Mouse (Mus musculus) kidney, postnatal 36 days (tissue): ENCODE data around the gene Sit1.

Source experiments
- DNase-seq, 2 experiments: peaks; one replicate each; pipeline ENCODE4 v3.0.0; 2021 to 2022; ENCODE audit warnings: mixed read lengths in 2 of 2

The Sit1 gene

DNA sequence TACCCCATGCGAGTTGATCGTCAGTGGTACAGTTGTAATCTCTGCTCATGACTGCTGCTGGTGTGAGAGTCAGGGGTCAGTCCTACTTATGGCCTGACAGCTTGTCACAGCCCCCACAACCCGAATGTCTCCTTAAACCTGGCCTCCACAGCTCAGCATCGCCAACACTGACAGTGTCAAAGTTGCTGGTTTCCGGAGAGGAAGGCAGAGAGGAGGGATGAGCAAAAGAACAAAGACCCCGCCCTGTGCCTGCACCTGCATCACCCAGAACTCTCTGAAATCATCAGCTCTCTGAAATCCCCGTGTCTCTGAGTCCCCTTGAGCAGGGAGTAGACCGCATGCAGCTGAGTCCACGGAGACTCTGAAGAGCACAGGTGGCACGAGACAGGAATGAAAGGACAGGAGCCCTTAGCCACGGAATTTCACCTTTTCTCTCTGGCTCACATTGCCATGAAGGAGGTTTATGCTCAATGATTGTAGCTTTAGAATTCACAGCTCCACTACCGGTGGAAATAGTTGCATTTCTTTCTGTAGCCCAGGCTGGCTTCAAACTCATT is at the start of gene Sit1:
TSS of gene Sit1 (minus strand) at position 200 of the 557 bp plus-strand sequence.
- DNase-seq, result no peak

DNA sequence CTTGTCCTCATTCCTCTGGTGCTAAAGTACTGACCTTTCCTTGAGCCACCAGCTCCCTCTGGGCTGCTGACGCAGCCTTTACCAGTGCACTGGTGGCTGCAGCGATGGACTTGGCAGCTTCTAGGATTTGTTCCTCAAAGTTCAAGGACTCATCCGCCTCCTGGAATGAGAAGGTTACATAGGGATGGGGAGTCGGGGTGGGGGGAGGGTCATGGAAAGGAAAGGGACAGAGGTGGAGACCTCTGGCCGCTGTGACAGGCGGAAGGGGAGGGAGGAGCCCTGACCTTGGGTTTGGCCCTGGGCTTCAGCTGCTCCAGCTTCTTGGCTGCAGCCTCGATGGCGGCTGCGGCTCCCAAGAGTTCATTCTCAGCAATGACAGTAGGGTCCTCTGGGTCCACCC is 49.7 kb upstream of the Sit1 start:
- DNase-seq, result peak; percentile 55 to 56

DNA sequence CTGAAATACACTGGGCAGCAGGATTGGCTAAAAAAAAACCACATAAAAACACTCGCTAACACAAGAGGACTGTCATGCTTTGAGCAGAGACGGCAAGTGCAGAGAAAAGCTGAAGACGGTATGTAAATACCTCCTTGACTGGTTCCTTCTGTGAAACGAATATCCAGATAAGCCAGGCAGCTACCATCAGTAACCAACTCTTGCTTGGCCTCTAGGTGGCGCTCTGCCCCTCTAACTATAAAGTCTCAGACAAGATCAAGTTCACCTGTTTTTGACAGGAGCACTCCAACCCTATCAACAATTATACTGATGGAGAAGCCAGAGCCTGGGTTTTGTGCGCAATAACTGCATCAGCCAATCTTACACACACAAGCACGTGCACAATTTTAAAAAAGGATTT is 47.0 kb upstream of the Sit1 start:
- DNase-seq, result peak; percentile 81 to 92

DNA sequence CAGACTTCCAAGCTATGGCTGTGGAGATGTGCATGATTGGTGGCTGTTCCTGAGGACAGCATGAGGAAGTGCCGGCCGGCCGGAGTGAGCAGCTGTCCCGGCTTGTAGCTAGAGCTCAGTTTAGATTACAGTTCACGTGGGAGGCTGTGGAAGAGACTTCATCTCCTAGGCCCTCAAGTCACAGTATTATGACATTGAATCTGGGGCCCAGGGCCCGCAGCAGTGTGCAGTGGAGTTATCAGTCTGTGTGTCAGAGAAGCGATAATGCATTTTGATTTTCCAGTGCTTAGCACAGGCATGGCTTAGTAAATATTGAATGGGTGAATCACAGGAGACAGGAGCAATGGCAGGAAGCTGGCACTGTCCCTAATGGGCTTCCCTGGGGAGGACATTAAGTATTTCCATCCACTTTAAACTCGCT is 46.6 kb upstream of the Sit1 start:
- DNase-seq, result peak in 1 of 2 experiments; percentile 48

DNA sequence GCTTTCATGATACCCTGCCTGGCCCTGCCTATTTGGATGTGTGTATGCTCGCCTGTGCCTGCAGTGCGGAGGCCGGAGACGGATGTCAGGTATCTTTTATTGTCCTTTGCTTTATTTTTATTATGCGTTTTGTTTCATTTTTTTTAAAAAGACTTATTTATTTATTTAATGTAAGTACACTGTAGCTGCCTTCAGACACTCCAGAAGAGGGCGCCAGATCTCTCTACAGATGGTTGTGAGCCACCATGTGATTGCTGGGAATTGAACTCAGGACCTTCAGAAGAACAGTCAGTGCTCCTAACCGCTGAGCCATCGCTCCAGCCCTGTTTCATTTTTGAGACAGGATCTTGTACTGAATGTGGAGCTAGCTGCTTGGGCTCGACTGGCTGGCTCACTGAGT is 45.0 kb upstream of the Sit1 start:
- peak in 1 of 2 experiments; percentile 52 for DNase-seq

DNA sequence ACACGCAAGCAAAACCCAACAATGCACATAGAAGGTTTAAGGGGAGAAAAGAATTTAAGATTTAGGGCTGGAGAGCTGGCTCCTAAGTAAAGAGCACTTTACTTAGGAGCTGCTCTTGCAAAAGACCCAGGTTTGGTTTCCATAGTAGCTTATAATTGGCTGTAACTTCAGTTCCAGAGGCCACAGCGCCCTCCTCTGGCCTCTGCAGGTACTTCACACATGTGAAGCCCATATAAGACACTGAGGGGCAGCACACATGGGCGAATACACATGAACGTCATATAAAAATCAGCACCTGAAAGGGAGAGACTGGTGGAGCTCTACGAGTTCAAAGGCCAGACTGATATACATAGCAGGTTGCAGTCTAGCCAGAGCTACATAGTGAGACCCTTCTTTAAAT is 44.3 kb upstream of the Sit1 start:
- peak in 1 of 2 experiments; percentile 50 for DNase-seq

DNA sequence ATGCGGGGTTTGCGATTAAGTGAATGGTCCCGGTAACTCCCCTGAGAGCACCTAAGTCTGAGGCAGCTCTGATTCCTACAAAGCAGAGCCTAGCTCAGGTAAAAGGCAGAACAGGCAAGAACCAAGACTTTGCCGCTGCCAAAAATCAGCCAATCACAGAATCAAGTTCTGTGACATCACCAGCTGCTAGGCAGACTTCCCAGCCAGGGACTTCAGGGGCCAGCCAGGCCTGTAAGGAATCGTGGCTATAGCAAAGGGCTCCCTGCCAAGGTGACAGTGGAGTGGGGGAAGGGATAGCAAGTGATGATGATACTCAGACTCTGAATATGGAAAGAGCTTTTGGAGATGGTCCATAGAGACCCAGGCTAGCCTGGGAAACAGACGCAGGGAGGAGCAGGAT is 36.4 kb upstream of the Sit1 start:
- peak; percentile 88 to 94 for DNase-seq

DNA sequence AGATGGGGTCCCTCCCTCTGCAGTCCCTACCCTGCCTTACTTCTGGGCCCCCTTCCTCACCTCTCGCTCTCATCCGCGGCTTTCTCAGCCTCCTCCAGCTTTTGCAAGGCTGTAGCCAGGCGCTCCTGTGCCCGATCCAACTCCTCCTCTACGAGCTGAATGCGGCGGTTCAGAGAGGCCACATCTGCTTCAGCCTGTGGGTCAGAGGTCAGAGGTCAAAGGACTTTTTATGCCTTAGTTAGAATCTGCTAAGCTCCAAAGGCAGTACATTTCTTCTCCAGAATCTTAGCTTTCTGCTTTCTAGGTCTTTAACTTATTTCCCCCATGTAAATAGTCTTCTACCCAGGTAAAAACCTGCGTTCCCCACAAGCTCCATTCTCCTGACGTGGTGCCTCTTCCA is 36.0 kb upstream of the Sit1 start:
- no peak for DNase-seq

DNA sequence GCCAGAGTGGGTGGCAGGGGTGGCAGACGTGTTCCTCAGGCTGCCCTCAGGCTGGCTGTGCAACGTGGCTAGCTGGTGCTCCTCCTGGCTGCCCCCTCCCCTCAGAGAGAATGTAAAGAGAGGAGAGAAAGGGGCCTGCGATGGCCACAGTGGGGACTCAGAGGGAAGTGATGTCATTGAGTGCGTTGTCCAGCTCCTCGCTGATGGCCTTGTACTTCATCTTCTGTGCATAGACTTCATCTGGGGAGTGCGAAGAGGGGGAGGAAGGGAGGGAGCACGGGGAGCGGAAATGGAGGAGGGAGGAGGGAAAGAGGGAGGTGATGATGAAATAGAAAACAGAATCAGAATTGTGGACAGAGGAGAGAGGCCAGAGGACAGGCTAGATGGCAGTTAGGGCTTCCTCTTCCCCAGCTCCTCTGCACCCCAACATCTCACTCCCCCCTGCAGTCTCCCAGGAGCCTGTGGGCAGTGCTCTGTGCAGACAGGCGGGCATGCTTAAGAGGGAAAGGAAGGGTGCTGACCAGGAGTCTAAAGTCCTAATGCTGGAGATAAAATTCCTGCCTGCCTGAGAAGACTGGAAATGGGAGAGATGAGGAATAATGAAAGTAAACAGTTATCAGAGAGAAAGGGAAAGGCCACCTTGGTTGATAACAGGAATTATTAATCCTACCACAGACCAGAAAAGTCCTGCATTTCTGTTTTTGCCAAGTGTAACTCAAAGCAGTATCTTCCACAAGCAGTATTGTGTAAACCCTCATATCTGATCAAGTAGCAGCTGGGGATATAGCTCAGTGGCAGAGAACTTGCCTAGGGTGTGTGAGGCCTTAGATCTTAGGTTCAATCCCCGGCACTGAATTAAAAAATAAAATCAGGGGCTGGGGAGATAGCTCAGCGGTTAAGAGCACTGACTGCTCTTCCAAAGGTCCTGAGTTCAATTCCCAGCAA is 32.5 kb upstream of the Sit1 start:
- no peak for DNase-seq

DNA sequence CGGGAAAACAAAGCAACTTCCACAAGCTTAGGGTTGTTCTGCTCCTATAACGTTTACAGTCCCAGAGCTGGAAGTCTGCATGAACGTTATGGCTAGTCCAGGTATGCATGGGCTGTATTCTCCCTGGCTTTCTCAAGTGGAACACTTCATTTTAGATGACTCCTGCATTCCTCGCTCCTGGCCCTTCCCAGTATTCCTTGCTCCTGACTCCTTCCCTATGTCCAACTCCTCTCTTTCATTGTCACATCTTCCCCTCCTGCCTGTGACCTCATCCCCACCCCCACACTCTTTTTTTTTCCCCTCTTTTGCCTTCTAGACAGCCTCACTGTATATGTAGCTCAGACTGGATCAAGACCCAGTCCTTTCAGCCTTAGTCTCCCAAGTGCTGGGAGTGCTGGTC is 30.3 kb upstream of the Sit1 start:
- DNase-seq, result no peak

DNA sequence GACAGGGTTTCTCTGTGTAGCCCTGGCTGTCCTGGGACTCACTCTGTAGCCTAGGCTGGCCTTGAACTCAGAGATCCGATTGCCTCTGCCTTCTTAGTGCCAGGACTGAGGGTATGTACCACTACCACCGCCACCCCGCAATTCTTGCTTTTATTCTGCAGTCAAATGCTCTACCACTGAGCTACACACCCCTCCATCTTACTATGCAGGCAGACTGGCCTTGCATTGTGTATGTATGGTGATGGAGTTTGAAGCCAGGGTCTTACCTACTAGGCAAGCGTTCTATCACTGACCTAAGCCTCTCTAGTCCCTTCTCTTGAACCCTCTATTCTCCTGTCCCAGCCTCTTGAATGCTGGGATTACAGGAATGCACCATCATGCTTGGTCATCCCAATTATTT is 29.8 kb upstream of the Sit1 start:
- no peak for DNase-seq

DNA sequence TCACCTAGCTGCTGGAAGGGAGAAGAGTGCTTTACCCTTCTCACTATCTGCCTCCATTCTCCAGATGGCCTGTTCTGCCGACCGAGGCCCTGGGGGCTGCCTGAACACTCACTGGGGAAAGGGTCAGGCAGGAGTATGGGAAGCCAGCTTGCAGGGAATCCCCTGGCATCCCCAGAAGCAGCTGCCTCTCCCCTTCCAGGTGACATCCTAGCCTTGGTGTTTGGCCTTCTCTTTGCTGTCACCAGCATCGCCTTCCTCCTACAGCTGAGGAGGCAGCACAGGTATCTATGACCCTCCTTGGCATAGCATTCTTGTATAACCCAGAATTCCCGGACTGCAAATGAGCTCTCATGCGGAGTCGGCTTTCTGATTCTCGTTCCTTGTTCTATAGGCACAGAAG is 29.1 kb upstream of the Sit1 start:
- DNase-seq, result no peak

DNA sequence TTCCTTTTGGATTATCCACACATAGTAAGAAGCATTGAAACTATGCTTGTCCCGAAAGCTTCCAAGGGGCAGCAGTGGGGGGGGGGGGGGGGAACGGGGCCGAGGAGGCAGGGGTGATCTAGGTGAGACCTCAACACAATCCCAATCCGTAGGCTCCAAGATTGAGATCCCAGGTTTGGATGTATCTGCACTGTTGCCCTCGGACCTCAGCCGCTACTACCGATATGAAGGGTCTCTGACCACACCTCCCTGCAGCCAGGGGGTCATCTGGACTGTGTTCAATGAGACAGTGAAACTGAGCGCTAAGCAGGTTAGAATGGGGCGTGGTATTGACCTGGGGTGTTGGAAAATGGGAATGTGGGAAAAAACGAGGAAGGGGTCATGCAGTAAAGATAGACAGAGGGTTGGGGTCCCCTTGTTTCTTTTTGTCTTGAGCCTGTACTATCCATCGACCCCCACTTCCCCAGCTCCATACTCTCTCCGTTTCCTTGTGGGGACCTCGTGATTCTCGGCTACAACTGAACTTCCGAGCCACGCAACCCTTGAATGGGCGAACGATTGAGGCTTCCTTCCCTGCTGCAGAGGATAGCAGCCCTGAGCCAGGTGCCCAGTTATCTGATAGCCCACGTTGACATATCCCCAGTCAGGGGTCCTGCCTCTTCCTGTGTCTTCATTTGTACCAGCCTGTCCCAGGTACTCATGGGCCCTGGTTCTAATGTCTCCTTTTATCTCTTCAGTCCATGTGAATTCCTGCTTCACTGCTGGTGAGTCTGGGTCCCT is 28.3 kb upstream of the Sit1 start:
- no peak for DNase-seq

DNA sequence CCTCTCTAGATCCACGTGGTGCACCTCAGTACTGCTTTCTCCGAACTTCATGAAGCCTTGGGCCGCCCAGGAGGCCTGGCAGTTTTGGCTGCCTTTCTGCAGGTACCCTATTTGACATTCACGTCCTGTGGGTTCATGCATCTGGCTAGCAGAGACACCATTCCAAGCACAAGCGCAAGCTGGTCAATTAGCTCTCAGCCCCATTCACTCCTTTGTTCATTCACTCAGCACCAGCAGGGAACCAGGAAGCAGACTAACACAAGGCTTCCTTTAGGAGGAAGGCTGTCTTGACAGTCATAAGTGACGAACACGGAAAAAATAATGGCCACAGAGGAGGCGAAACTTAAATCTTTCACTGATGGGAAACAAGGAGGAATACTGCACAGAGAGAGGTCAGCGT is 25.6 kb upstream of the Sit1 start:
- no peak for DNase-seq

DNA sequence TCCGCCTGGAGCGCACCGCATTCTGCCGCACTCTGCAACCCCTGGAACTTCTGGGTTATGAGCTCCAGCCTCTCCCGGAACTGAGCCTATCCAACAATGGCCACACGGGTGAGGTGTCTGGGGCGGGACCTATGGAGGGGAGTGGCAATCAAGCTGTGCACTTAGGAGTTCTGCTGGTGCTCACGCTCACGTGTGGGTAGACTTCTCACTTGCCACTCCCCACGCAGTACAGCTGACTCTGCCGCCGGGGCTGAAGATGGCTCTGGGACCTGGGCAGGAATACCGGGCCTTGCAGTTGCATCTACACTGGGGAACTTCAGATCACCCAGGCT is 25.1 kb upstream of the Sit1 start:
- DNase-seq, result peak; percentile 57 to 72

DNA sequence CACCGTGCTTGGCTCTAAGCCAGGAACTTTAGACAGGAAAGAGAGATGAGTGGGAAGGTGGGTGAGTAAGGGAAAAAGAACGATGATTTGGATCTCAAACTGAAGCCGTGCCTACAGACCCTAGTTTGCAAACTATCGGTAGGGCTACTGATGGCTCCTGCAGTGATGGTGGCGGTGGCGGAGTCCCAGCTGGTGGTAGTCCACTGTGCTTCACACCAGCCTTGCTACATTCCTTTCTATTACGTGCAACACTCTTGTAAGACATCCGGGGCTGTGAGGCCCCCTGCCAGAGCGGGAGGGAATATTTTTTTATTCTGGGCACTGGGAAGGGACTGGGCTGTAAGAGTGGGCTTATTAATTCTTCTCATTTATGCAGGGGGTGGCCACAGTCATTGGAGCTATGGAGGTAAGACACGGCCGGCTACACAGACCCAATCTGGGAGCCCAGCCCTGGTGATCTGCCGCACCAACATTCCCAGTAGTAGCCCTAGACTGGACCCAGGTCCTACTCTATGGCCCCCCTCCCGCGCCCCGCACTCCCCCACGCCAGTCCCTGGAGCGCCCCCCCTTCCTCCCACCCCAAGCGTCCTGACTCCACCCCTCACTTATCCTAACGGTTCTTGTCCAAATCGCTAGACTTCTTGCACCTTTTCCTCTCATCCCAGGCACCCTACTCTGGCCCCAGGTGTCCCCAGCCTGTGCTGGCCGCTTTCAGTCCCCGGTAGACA is 24.6 kb upstream of the Sit1 start:
- peak in 1 of 2 experiments; percentile 33 for DNase-seq

DNA sequence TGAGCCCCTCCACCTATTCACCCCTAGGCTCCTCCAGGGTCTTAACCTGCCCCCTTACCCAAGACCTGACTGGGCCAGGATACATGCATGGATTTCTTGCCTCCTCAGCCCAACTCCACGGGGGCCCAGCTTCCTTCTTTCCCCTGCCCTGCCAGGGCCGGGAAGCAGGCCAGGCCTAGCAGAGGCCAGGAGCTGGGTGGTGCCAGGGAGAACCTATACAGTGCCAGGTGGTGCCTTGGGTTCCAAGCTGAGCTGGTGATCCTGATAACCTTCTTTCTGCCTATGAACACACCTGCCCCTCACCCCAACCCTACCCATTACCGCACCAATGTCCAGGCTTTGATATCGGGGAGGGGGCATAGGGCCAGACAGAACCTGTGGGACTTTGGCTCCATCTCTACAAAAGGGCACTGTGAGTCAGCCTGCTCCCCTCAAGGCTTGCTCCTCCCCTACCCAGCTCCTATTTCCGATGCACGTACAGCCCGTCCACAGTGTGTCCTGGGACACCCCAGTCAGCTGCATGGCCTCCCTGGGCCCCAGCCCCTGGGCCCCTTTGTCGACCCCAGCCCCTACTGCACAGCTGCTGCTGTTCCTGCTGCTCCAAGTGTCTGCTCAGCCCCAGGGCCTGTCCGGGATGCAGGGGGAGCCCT is 23.1 kb upstream of the Sit1 start, which contains the start of gene Car9:
TSS of gene Car9 (plus strand) at position 431 of the 650 bp plus-strand sequence.
- DNase-seq, result no peak

DNA sequence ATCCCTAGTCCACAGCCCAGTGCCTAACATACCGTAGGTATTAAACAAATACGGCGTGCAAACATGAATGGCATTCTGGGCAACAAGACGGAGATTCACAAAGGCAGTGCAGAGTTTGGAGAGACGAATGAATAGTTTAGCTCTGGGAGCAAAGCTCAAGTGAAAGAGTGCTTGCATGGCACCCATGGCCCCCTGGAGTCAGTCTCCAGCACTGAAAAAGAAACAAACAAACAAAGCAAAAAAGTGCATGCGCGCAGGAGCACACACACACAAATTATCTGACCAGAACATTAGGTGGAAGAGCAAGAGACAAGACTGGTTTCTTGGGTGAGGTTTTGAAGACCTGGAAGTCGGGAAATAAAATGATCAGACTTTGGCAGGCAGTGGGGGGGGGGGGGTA is 22.5 kb upstream of the Sit1 start:
- peak in 1 of 2 experiments; percentile 54 for DNase-seq

DNA sequence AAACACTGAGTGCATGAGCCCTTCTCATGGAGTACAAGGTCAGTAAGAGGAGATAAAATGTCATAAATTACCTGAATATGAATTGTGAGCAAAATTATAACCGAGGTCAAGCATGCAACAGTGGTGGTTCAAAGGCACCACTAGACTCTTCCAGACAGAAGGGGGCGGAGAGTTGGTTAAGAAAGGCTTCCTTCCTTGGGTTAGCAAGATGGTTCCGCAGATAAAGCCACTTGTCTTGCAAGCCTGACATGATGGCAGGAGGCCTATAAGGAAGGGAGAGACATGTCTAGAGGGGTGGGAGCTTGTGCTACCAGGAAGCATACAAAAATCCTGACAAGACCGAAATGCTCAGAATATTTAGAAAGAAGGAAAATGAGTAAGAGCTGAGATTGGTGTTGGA is 20.7 kb upstream of the Sit1 start:
- DNase-seq, result no peak

DNA sequence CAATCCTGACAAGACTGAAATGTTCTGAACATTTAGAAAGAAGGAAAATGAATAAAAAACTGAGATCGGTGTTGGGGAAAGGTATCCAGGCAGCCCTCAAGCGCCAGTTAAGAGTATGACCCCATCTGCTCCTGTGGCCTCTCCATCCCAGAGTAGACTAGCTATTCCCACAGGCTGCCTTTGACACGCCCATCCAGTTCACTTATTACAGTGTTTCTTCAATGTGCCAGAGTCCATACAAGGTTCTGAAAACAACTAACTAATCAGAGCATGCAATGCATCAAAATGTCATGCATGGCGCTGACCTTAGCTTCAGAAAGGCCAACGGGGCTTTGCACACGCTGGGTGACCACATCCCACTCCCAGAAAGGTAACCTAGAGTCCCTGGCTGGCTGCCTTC is 20.0 kb upstream of the Sit1 start:
- DNase-seq, result peak; percentile 42 to 53

DNA sequence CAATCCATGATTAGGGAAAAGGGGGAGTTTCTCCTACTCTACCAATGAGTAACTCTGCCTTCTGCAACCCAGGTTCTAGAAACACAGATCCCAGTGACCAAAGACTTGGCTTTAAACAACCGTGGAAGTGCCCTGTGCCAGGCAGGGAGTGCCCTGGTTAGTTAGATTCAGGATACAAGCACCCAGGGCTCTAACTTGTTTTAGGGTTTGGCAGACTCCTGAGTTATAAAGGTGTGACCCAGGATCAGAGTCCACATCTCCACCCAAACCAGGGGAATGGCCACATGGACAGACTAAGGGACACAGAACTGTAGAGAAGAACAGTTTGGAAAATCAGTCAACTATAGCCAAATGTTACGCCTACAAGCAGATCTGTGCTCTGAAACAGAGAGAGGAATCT is 19.5 kb upstream of the Sit1 start:
- peak; percentile 67 to 78 for DNase-seq
